Mouse (Mus musculus) MEL (cell line): ENCODE measurements around the gene Vamp2. TPM values are rescaled to one million over a fixed set of nuclear protein-coding genes. Genes with fewer than 3 reads are reported as not detected.
A peak's percentile ranks its signal among the peaks of the same experiment; 100 is the strongest.

Experiments used
- DNase-seq: peaks from one replicate; pipeline ENCODE4 v3.0.0; 2011; ENCODE audit warnings: low read depth, low spot score
- H3K27ac ChIP-seq: 2 replicates; pipeline ENCODE4 v1.5.1; 2012; ENCODE audit warnings: low read depth, mild to moderate bottlenecking, control low read depth, low read length, moderate library complexity; ENCODE audit not compliant: control insufficient read depth
- H3K27me3 ChIP-seq, 2 experiments: fragments of 150-350 bp in 1 of 2; sonication (generic) in 1 of 2; 2 replicates each; pipeline ENCODE4 v1.6.1; 2012; ENCODE audit warnings: low read length in 2 of 2, mild to moderate bottlenecking in 2 of 2, improper control_type of control experiment in 1 of 2, moderate library complexity in 1 of 2; ENCODE audit not compliant: insufficient read depth in 2 of 2, control insufficient read depth in 1 of 2
- H3K36me3 ChIP-seq, 2 experiments: 2 replicates each; pipeline ENCODE4 v1.6.1; 2012 to 2014; ENCODE audit warnings: low read length in 2 of 2, improper control_type of control experiment in 1 of 2, inconsistent platforms in 1 of 2, mild to moderate bottlenecking in 1 of 2; ENCODE audit not compliant: insufficient read depth in 2 of 2, control insufficient read depth in 1 of 2
- H3K4me1 ChIP-seq, 2 experiments: fragments of 150-350 bp in 1 of 2; sonication (generic) in 1 of 2; 2 replicates each; pipeline ENCODE4 v1.6.1; 2012; ENCODE audit warnings: low read length in 2 of 2, improper control_type of control experiment in 1 of 2, mild to moderate bottlenecking in 1 of 2; ENCODE audit not compliant: insufficient read depth in 2 of 2, control insufficient read depth in 1 of 2
- H3K4me3 ChIP-seq, 2 experiments: fragments of 150-350 bp in 1 of 2; sonication (generic) in 1 of 2; 2 replicates each; pipeline ENCODE4 v1.5.1; 2012; ENCODE audit warnings: low read depth in 2 of 2, low read length in 2 of 2, mild to moderate bottlenecking in 2 of 2, moderate library complexity in 2 of 2, control low read depth in 1 of 2, improper control_type of control experiment in 1 of 2; ENCODE audit not compliant: control insufficient read depth in 1 of 2, insufficient read depth in 1 of 2
- H3K79me2 ChIP-seq: 2 replicates; pipeline ENCODE4 v1.6.1; 2012; ENCODE audit warnings: mild to moderate bottlenecking, low read length, moderate library complexity; ENCODE audit not compliant: control insufficient read depth, poor library complexity, insufficient read depth
- H3K9ac ChIP-seq: 2 replicates; pipeline ENCODE4 v1.6.1; 2012; ENCODE audit warnings: low read depth, mild to moderate bottlenecking, control low read depth, low read length, moderate library complexity; ENCODE audit not compliant: control insufficient read depth, poor library complexity, severe bottlenecking
- H3K9me3 ChIP-seq: fragments of 150-350 bp; sonication (generic); replicated peaks from 2 replicates; pipeline ENCODE4 v1.6.1; 2012; ENCODE audit warnings: mild to moderate bottlenecking, low read length, improper control_type of control experiment, moderate library complexity; ENCODE audit not compliant: insufficient read depth
- BHLHE40 ChIP-seq: IDR thresholded peaks from 2 replicates; pipeline ENCODE4 v1.6.1; 2012; ENCODE audit warnings: low read depth, mild to moderate bottlenecking, inconsistent platforms, low read length, improper control_type of control experiment, borderline replicate concordance
- CHD2 ChIP-seq: IDR thresholded peaks from 2 replicates; pipeline ENCODE4 v1.6.1; 2011; ENCODE audit warnings: low read length, improper control_type of control experiment
- CTCF ChIP-seq, 3 experiments: IDR thresholded peaks in 2 of 3; conservative IDR thresholded peaks in 1 of 3; 2 replicates each; pipeline ENCODE4 v1.5.1; 2011 to 2012; ENCODE audit warnings: low read length in 3 of 3, low read depth in 2 of 3, mild to moderate bottlenecking in 2 of 3, improper control_type of control experiment in 1 of 3, inconsistent platforms in 1 of 3, mixed read lengths in 1 of 3, moderate library complexity in 1 of 3; ENCODE audit not compliant: control insufficient read depth in 1 of 3, insufficient read depth in 1 of 3, poor library complexity in 1 of 3, severe bottlenecking in 1 of 3
- ELF1 ChIP-seq: IDR thresholded peaks from 2 replicates; pipeline ENCODE4 v1.6.1; 2014; ENCODE audit warnings: low read depth, mild to moderate bottlenecking, inconsistent platforms, low read length, improper control_type of control experiment, moderate library complexity
- GABPA ChIP-seq: IDR thresholded peaks from 2 replicates; pipeline ENCODE4 v1.6.1; 2012; ENCODE audit warnings: low read depth, mild to moderate bottlenecking, inconsistent platforms, low read length, improper control_type of control experiment, moderate library complexity
- GATA1 ChIP-seq: IDR thresholded peaks from 2 replicates; pipeline ENCODE4 v1.6.1; 2011; ENCODE audit warnings: low read depth, low read length, improper control_type of control experiment
- HCFC1 ChIP-seq: IDR thresholded peaks from 2 replicates; pipeline ENCODE4 v1.6.1; 2012; ENCODE audit warnings: low read depth, mild to moderate bottlenecking, inconsistent platforms, low read length, improper control_type of control experiment, moderate library complexity
- JUND ChIP-seq: IDR thresholded peaks from 2 replicates; pipeline ENCODE4 v1.6.1; 2011; ENCODE audit warnings: low read depth, mild to moderate bottlenecking, improper control_type of control experiment, low read length
- KAT2A ChIP-seq: conservative IDR thresholded peaks from 2 replicates; pipeline ENCODE4 v1.6.1; 2012; ENCODE audit warnings: low read depth, low read length, improper control_type of control experiment, inconsistent platforms
- MAFK ChIP-seq: IDR thresholded peaks from 2 replicates; pipeline ENCODE4 v1.6.1; 2011; ENCODE audit warnings: low read depth, mild to moderate bottlenecking, low read length, improper control_type of control experiment, borderline replicate concordance
- MAX ChIP-seq: IDR thresholded peaks from 2 replicates; pipeline ENCODE4 v1.6.1; 2011; ENCODE audit warnings: low read length, improper control_type of control experiment
- MEF2A ChIP-seq: IDR thresholded peaks from 2 replicates; pipeline ENCODE4 v1.6.1; 2014; ENCODE audit warnings: low read depth, mild to moderate bottlenecking, inconsistent platforms, low read length, improper control_type of control experiment; ENCODE audit not compliant: poor library complexity, insufficient replicate concordance, severe bottlenecking; ENCODE audit errors: extremely low read depth
- MXI1 ChIP-seq: IDR thresholded peaks from 2 replicates; pipeline ENCODE4 v1.6.1; 2011; ENCODE audit warnings: mild to moderate bottlenecking, low read depth, low read length, improper control_type of control experiment
- MYB ChIP-seq: IDR thresholded peaks from 2 replicates; pipeline ENCODE4 v1.6.1; 2011; ENCODE audit warnings: mild to moderate bottlenecking, low read depth, low read length, improper control_type of control experiment
- MYC ChIP-seq: IDR thresholded peaks from 2 replicates; pipeline ENCODE4 v1.6.1; 2011; ENCODE audit warnings: low read depth, mild to moderate bottlenecking, low read length, improper control_type of control experiment, moderate library complexity
- NELFE ChIP-seq: IDR thresholded peaks from 2 replicates; pipeline ENCODE4 v1.6.1; 2011; ENCODE audit warnings: low read depth, low read length, improper control_type of control experiment
- NRF1 ChIP-seq: IDR thresholded peaks from 2 replicates; pipeline ENCODE4 v1.6.1; 2014; ENCODE audit warnings: low read depth, mild to moderate bottlenecking, inconsistent platforms, low read length, improper control_type of control experiment, moderate library complexity; ENCODE audit not compliant: poor library complexity, insufficient read depth, severe bottlenecking
- POLR2A ChIP-seq, 2 experiments: IDR thresholded peaks; 2 replicates each; pipeline ENCODE4 v1.6.1; 2011 to 2012; ENCODE audit warnings: low read length in 2 of 2, mild to moderate bottlenecking in 2 of 2, control low read depth in 1 of 2, improper control_type of control experiment in 1 of 2, low read depth in 1 of 2, moderate library complexity in 1 of 2; ENCODE audit not compliant: control insufficient read depth in 1 of 2, insufficient read depth in 1 of 2, poor library complexity in 1 of 2
- POLR2AphosphoS5 ChIP-seq: IDR thresholded peaks from 2 replicates; pipeline ENCODE4 v1.6.1; 2012; ENCODE audit warnings: low read depth, borderline replicate concordance, mild to moderate bottlenecking, inconsistent platforms, low read length, moderate library complexity, mixed read lengths
- RAD21 ChIP-seq: IDR thresholded peaks from 2 replicates; pipeline ENCODE4 v1.6.1; 2011; ENCODE audit warnings: mild to moderate bottlenecking, low read depth, low read length, improper control_type of control experiment
- RCOR1 ChIP-seq: IDR thresholded peaks from 2 replicates; pipeline ENCODE4 v1.6.1; 2012; ENCODE audit warnings: low read depth, mild to moderate bottlenecking, inconsistent platforms, low read length, improper control_type of control experiment
- SIN3A ChIP-seq: IDR thresholded peaks from 2 replicates; pipeline ENCODE4 v1.6.1; 2012; ENCODE audit warnings: low read length, improper control_type of control experiment, inconsistent platforms
- SMC3 ChIP-seq: IDR thresholded peaks from 2 replicates; pipeline ENCODE4 v1.6.1; 2011; ENCODE audit warnings: low read depth, low read length, improper control_type of control experiment
- TAL1 ChIP-seq: IDR thresholded peaks from 2 replicates; pipeline ENCODE4 v1.6.1; 2012; ENCODE audit warnings: mild to moderate bottlenecking, inconsistent platforms, low read length, moderate library complexity, mixed read lengths
- TBP ChIP-seq: IDR thresholded peaks from 2 replicates; pipeline ENCODE4 v1.8.0; 2011; ENCODE audit warnings: low read depth, low read length, improper control_type of control experiment
- UBTF ChIP-seq: IDR thresholded peaks from 2 replicates; pipeline ENCODE4 v1.6.1; 2012; ENCODE audit warnings: low read depth, mild to moderate bottlenecking, inconsistent platforms, low read length, improper control_type of control experiment, moderate library complexity, borderline replicate concordance; ENCODE audit not compliant: insufficient read depth
- USF1 ChIP-seq: IDR thresholded peaks from 2 replicates; pipeline ENCODE4 v1.6.1; 2014; ENCODE audit warnings: low read depth, mild to moderate bottlenecking, inconsistent platforms, low read length, improper control_type of control experiment, moderate library complexity
- ZC3H11A ChIP-seq: IDR thresholded peaks from 2 replicates; pipeline ENCODE4 v1.6.1; 2012; ENCODE audit warnings: low read depth, mild to moderate bottlenecking, inconsistent platforms, low read length, improper control_type of control experiment
- ZKSCAN1 ChIP-seq: IDR thresholded peaks from 2 replicates; pipeline ENCODE4 v1.6.1; 2012; ENCODE audit warnings: low read depth, mild to moderate bottlenecking, inconsistent platforms, low read length, improper control_type of control experiment, moderate library complexity
- ZMIZ1 ChIP-seq: IDR thresholded peaks from 2 replicates; pipeline ENCODE4 v1.6.1; 2012; ENCODE audit warnings: low read depth, mild to moderate bottlenecking, inconsistent platforms, low read length, improper control_type of control experiment, moderate library complexity
- ZNF384 ChIP-seq: IDR thresholded peaks from 2 replicates; pipeline ENCODE4 v1.6.1; 2012; ENCODE audit warnings: low read depth, mild to moderate bottlenecking, inconsistent platforms, low read length, improper control_type of control experiment
- polyA plus RNA-seq, 2 experiments: library from polyadenylated mRNA; stranded (reverse) in 1 of 2; unstranded in 1 of 2; fragments of >175 nt in 1 of 2; fragments of >200 nt in 1 of 2; gene quantifications; 2 replicates each; pipeline versions ENCODE4 v1.2.1 to v1.2.4; 2012; ENCODE audit warnings: low replicate concordance in 2 of 2, low read depth in 1 of 2; ENCODE audit not compliant: insufficient read length in 2 of 2, insufficient read depth in 1 of 2, missing spikeins in 1 of 2
- total RNA-seq: library from RNA; depleted of rRNA; stranded (reverse); fragments of 300-350 nt; gene quantifications from 2 replicates; pipeline ENCODE4 v1.2.3, GENCODE M21; 2012

The Vamp2 gene
- total and polyA plus RNA-seq, 3 experiments: 3.3 to 28.9 TPM; not detected in 1

GRCm38 (mm10) chr11:69063413-69064201, 24.7 kb upstream of the Vamp2 start:
- Histone ChIP-seq H3K36me3 (peaks cover 0 to 5% of the 10 kb centered on the region in 2 experiments; a peak in 1 of 4 replicates), H3K9me3 (no peaks in the 10 kb centered on the region), H3K79me2 (peaks cover 10% of the 10 kb centered on the region; the same call in 1 of the 2 replicates), H3K27me3 (no peaks in the 10 kb centered on the region), H3K9ac (peak overlapping the region; percentile 72), H3K4me1 (peaks cover 0 to 9% of the 10 kb centered on the region in 2 experiments; a peak in 2 of 4 replicates), H3K4me3 (peak overlapping the region; percentile 44 to 84), H3K27ac (peak overlapping the region; percentile 69)
- DNase-seq: peak; percentile 91
- no peak for TF ChIP-seq CHD2
- no peak; the same call in 1 of the 2 replicates for TF ChIP-seq GATA1
- no peak for TF ChIP-seq ZC3H11A
- no peak for TF ChIP-seq MEF2A
- no peak for TF ChIP-seq TAL1
- TF ChIP-seq SIN3A: peak; percentile 79
- TF ChIP-seq MYB: no peak
- no peak for TF ChIP-seq GABPA
- no peak for TF ChIP-seq POLR2AphosphoS5
- TF ChIP-seq KAT2A: peak; percentile 69
- no peak for TF ChIP-seq ZMIZ1
- no peak for TF ChIP-seq UBTF
- TF ChIP-seq ELF1: 0 out of 2 replicates have a peak, but pooled peaks have one; percentile 6
- TF ChIP-seq MXI1: no peak; the same call in 1 of the 2 replicates
- TF ChIP-seq TBP: peak; percentile 98
- peak; percentile 24 to 28; a peak in 1 of 4 replicates for TF ChIP-seq POLR2A (IDR thresholded peaks at IDR 0.05; ENCODE audit: control insufficient read depth in 1 of 2, insufficient read depth in 1 of 2, low read depth in 1 of 2, low read length in 2 of 2, poor library complexity in 1 of 2)
- no peak for TF ChIP-seq NRF1
- no peak for TF ChIP-seq RCOR1
- TF ChIP-seq ZNF384: peak; percentile 98
- no peak for TF ChIP-seq MYC
- 0 out of 2 replicates have a peak, but pooled peaks have one; percentile 4 for TF ChIP-seq MAX
- TF ChIP-seq MAFK: 0 out of 2 replicates have a peak, but pooled peaks have one; percentile 71
- peak; percentile 38; the same call in 1 of the 2 replicates for TF ChIP-seq HCFC1
- TF ChIP-seq NELFE: 0 out of 2 replicates have a peak, but pooled peaks have one; percentile 29
- TF ChIP-seq RAD21: no peak
- TF ChIP-seq SMC3: no peak
- TF ChIP-seq CTCF (IDR thresholded peaks at IDR 0.05 in 2 of 3, conservative IDR thresholded peaks at IDR 0.05 in 1 of 3; ENCODE audit: control insufficient read depth in 1 of 3, insufficient read depth in 1 of 3, low read depth in 2 of 3, low read length in 3 of 3, poor library complexity in 1 of 3, severe bottlenecking in 1 of 3): 0 out of 6 replicates have a peak, but pooled peaks of 1 of the 3 experiments have one; percentile 9
- TF ChIP-seq BHLHE40: no peak
- no peak for TF ChIP-seq USF1
- TF ChIP-seq ZKSCAN1: no peak
- no peak for TF ChIP-seq JUND
